Mouse (Mus musculus) ES-Bruce4 (cell line): ENCODE measurements around the gene Acacb.

ENCODE experiments used
- CTCF ChIP-seq: IDR thresholded peaks from one replicate; pipeline ENCODE4 v1.8.1; 2011; ENCODE audit warnings: low read depth, low read length
- EP300 ChIP-seq: IDR thresholded peaks from 2 replicates; pipeline ENCODE4 v1.6.1; 2011; ENCODE audit warnings: low read depth, low read length; ENCODE audit not compliant: insufficient read depth
- POLR2A ChIP-seq: IDR thresholded peaks from one replicate; pipeline ENCODE4 v1.8.1; 2011; ENCODE audit warnings: low read length; ENCODE audit not compliant: insufficient read depth

- TF ChIP-seq POLR2A (no peak), CTCF (no peak), EP300 (no peak)
These were observed 122.3 kb downstream of the Acacb start for GRCm38 (mm10) chr5:114268646-114269045.
